Mouse (Mus musculus): ENCODE measurements around the gene Akt1s1. TPM values are rescaled to one million over a fixed set of nuclear protein-coding genes. Genes with fewer than 3 reads are reported as not detected.

The Akt1s1 gene
- total RNA-seq, 1 experiment from 2014 or later: 29.0 TPM

DNA sequence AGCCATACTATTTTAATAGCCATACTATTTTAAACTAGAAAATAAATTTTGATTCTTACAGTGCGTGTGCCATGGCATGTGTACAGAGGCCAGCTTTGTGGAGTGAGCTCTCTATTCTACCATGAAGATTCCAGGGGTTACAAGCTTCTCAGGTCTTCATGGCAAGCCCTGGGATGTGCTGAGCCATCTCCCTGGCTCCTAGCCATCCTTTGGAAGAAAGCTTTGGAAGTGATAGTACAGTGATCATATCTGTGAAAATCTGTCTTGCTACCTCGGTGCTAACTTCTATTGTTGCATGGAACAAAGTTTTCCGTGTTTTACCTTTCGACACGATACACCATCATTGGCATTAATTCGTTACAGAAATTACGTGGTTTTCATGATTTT, 46.4 kb downstream of the Akt1s1 start:
- no peak for ATAC-seq (replicated peaks; ENCODE audit: low read depth, poor library complexity, severe bottlenecking)

DNA sequence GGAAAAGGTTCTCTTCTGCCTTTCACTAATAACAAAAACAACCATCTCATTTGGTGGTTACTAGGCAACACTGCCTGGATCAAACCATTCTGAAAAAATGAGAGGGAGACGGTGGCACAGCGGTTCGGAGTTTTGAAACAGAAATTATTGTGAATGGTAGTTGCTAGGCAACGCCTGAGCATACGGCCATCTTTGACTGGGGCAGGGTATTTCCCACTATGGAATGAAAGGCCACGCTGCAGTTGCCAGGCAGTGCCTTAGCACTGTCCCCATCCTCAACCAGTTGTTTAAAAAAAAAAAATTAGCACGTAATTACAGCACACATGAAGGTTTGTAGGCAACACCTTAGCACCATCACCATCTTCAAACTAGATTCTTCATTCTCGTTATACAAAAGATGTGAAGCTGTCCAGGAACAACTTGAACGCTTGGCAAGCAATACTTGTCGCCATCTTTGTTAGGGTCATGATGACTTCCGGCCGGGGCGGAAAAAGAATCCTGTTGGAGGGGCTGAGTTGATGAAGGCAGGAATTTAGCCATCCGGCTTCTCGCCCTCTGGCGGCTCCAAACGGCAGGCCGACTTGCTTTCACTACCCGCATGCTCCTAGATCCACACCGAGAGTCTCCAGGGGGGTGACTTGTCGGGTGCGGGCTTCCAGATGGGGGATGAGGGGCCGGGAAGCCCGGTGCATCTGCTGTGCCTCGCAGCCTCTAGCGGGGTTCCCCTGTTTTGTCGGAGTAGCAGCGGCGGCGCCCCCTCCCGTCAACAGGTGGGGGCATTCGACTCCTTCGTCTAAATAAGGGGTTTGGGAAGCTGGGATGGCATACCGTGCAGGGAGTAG, 47.0 kb downstream of the Akt1s1 start, which contains the start of gene Fuz:
Fuz (plus strand) TSS at position 487 of the 842 bp plus-strand sequence.
- peak; percentile 79 for ATAC-seq (replicated peaks; ENCODE audit: low read depth, poor library complexity, severe bottlenecking)

DNA sequence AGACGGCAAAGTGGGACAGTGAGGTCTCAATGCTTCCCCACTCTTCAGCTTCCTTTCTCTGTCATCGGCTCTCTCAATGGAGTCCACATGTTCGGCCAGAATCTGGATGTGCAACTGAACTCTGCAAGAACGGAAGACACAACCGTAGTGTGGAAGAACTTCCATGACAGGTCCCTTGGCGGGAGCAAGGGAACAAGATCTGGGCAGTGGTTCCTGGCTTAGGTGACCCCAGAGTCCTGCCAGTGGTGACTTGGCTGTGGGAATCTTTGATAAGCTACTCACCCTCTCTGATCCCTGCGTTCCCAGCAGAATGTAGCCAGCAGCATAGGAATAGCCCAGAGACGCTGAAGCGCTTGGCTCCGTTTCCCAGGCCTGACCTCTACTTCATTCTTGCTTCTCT, 47.7 kb downstream of the Akt1s1 start:
- ATAC-seq (replicated peaks; ENCODE audit: low read depth, poor library complexity, severe bottlenecking): no peak

DNA sequence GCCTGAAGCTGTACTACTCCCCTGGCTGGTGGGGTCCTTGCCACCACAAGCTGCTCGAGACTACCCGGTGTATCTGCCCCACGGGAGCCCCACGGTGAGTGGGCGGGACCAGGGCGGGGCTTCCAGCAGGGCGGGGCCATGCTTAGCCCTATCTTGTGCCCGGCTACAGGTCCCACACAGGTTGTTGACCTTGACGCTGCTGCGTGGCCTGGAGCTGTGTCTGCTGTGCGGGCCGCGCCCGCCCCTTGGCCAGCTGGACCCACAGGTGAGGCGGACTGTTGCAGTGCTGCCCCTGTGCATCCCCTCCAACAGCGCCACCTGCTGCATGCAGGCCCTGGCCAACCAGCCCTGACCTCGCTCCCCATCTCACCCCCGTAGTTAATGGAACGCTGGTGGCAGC, 49.8 kb downstream of the Akt1s1 start:
- no peak for ATAC-seq (replicated peaks; ENCODE audit: low read depth, poor library complexity, severe bottlenecking)

DNA sequence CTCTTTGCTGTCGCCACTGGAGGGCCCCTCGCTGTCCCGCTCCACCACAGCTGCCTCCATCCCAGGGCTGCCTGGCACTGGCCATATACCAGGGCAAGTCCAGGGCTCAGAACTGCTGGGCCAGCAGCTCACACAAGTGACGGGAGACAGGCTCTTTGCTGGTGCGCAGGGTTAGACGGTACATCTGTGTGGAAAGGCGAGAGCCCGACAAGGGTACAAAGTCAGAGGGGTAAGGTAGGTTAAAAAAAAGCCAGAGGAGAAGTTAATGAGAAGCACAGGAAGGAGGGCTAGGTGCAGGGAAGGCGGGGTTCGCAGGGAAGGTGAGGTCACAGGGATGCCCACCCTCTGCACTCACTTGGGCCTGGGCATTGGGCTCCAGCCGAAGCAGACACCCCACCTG, 51.8 kb downstream of the Akt1s1 start:
- no peak for ATAC-seq (replicated peaks; ENCODE audit: low read depth, poor library complexity, severe bottlenecking)

DNA sequence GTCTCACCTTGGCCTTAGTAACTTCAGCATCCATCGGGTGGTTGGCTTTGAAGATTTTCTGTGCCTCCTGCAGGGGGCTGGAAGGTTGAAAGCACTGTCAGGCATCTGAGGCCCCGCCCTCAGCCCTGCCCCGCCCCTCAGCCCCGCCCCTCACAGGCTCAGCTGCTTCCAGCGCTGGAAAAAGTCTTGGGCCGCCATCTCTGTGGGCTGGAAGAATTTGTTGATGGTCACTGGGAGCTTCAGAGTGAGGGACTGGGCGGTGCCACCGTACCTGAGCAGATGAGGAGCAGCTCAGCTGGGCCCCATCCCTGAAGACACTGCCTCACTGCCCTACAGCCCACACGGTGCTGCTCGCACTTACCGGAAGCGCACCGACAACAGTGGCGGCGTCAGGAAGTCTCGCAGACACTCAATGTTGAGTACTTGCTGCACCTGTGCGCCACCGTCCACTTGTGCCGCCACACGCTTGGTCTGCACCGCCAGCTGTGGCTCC, 52.5 kb downstream of the Akt1s1 start:
- peak; percentile 60 for ATAC-seq (replicated peaks; ENCODE audit: low read depth, poor library complexity, severe bottlenecking)

Other genes with a start within 250 kb of the Akt1s1 start
- not detected in 2 replicates for gene Myh14, start 178.1 kb upstream of the Akt1s1 start, total RNA-seq (2017)
- not detected in 2 replicates for gene Izumo2, start 140.2 kb upstream of the Akt1s1 start, total RNA-seq (2017)
- 40.0 and 44.7 TPM in 2 replicates for gene Vrk3, start 100.6 kb upstream of the Akt1s1 start, total RNA-seq (2017)
- gene Zfp473, start 97.9 kb upstream of the Akt1s1 start, total RNA-seq (2017): 2.0 and 3.0 TPM in 2 replicates
- 130 and 136 TPM in 2 replicates for gene Nup62, start 32.9 kb upstream of the Akt1s1 start, total RNA-seq (2017)
- gene Il4i1, start 32.6 kb upstream of the Akt1s1 start, total RNA-seq (2017): 0.55 and 0.73 TPM in 2 replicates
- gene Atf5, start 32.3 kb upstream of the Akt1s1 start, total RNA-seq (2017): 2.1 and 2.7 TPM in 2 replicates
- gene Tbc1d17, start 88 bp downstream of the Akt1s1 start, total RNA-seq (2017): 21.0 and 32.4 TPM in 2 replicates
- 16.6 and 26.5 TPM in 2 replicates for gene Pnkp, start 8.1 kb downstream of the Akt1s1 start, total RNA-seq (2017)
- 31.7 and 39.4 TPM in 2 replicates for gene Ptov1, start 20.8 kb downstream of the Akt1s1 start, total RNA-seq (2017)
- 12.3 and 13.3 TPM in 2 replicates for gene Med25, start 43.7 kb downstream of the Akt1s1 start, total RNA-seq (2017)
- gene Fuz, start 47.1 kb downstream of the Akt1s1 start, total RNA-seq (2017): 14.7 and 28.1 TPM in 2 replicates
- 22.4 and 31.1 TPM in 2 replicates for gene Ap2a1, start 80.5 kb downstream of the Akt1s1 start, total RNA-seq (2017)
- not detected in 2 replicates for gene Tsks, start 94.2 kb downstream of the Akt1s1 start, total RNA-seq (2017)
- gene Cpt1c, start 125.9 kb downstream of the Akt1s1 start, total RNA-seq (2017): 0.23 and 1.2 TPM in 2 replicates
- gene Prmt1, start 137.6 kb downstream of the Akt1s1 start, total RNA-seq (2017): 143 and 170 TPM in 2 replicates
- gene Irf3, start 148.7 kb downstream of the Akt1s1 start, total RNA-seq (2017): 92.9 and 129 TPM in 2 replicates
- 29.5 and 33.8 TPM in 2 replicates for gene Bcl2l12, start 149.7 kb downstream of the Akt1s1 start, total RNA-seq (2017)
- gene Scaf1, start 167.4 kb downstream of the Akt1s1 start, total RNA-seq (2017): 9.6 and 17.0 TPM in 2 replicates
- gene Rras, start 169.0 kb downstream of the Akt1s1 start, total RNA-seq (2017): 1.1 TPM in 1 of 2 replicates, not detected in the other
- gene Prr12, start 203.9 kb downstream of the Akt1s1 start, total RNA-seq (2017): 2.2 and 7.5 TPM in 2 replicates
- gene Nosip, start 213.4 kb downstream of the Akt1s1 start, total RNA-seq (2017): 66.0 and 71.2 TPM in 2 replicates
- gene Prrg2, start 213.7 kb downstream of the Akt1s1 start, total RNA-seq (2017): 3.4 and 3.8 TPM in 2 replicates
- gene Rcn3, start 243.2 kb downstream of the Akt1s1 start, total RNA-seq (2017): 23.2 and 37.1 TPM in 2 replicates

Data from common myeloid progenitor, adult 5-6 weeks (primary cell).